Mouse (Mus musculus) liver, embryonic 15.5 days (tissue): ENCODE results near the gene Med22. TPM values are rescaled to one million over a fixed set of nuclear protein-coding genes. Genes with fewer than 3 reads are reported as not detected.

ENCODE experiments used
- ATAC-seq: fragments of 200-750 bp; cut with Nextera tagmentation; 2 replicates; pipeline ENCODE4 v1.8.0; 2017; ENCODE audit warnings: moderate number of reproducible peaks, mild to moderate bottlenecking, moderate library complexity; ENCODE audit not compliant: insufficient read depth
- H3K27ac ChIP-seq: fragments of 300-500 bp; sonication (generic); replicated peaks from 2 replicates; pipeline ENCODE4 v1.5.1; 2015; ENCODE audit warnings: mild to moderate bottlenecking, inconsistent platforms
- H3K27me3 ChIP-seq: fragments of 300-500 bp; sonication (generic); 2 replicates; pipeline ENCODE4 v1.6.1; 2015; ENCODE audit warnings: mild to moderate bottlenecking, inconsistent platforms
- H3K36me3 ChIP-seq: fragments of 300-500 bp; sonication (generic); replicated peaks from 2 replicates; pipeline ENCODE4 v1.6.1; 2015; ENCODE audit warnings: moderate library complexity, mild to moderate bottlenecking, inconsistent platforms
- H3K4me1 ChIP-seq: fragments of 300-500 bp; sonication (generic); replicated peaks from 2 replicates; pipeline ENCODE4 v1.6.1; 2015; ENCODE audit warnings: inconsistent platforms
- H3K4me2 ChIP-seq: fragments of 300-500 bp; sonication (generic); 2 replicates; pipeline ENCODE4 v1.6.1; 2015; ENCODE audit warnings: moderate library complexity, mild to moderate bottlenecking, inconsistent platforms
- H3K4me3 ChIP-seq: fragments of 300-500 bp; sonication (generic); replicated peaks from 2 replicates; pipeline ENCODE4 v1.5.1; 2015; ENCODE audit warnings: mild to moderate bottlenecking, inconsistent platforms
- H3K9ac ChIP-seq: fragments of 300-500 bp; sonication (generic); 2 replicates; pipeline ENCODE4 v1.6.1; 2015; ENCODE audit warnings: moderate library complexity, mild to moderate bottlenecking, inconsistent platforms
- H3K9me3 ChIP-seq: fragments of 300-500 bp; sonication (generic); replicated peaks from 2 replicates; pipeline ENCODE4 v1.6.1; 2016; ENCODE audit warnings: inconsistent platforms
- WGBS: fragments of 180-500 bp; shearing (Covaris S2); methylation state at CpG from one replicate; pipeline ENCODE4 v1.1.7; 2015; ENCODE audit warnings: mixed read lengths; ENCODE audit not compliant: insufficient replicate concordance; 5-methylcytosine and 5-hydroxymethylcytosine counted together
- polyA plus RNA-seq: library from polyadenylated mRNA; unstranded; fragments of >200 nt; fragmentation: Nextera tagmentation; extraction: Ambion mirVana; gene quantifications from 2 replicates; pipeline ENCODE4 v1.2.1, GENCODE M21; 2015

Gene Med22
- polyA plus RNA-seq = 19.0 TPM in 2 replicates

- peak within 1 kb of the TSS; percentile 82 for H3K4me2 ChIP-seq
Observed at GRCm38 (mm10) chr2:26910124-26910993, at the start of gene Med22, which contains the start of gene Rpl7a. Gene Med22 (minus strand): TSS chr2:26910677. Gene Rpl7a (plus strand): TSS chr2:26910764.

GRCm38 (mm10) chr2:26957488-26957859 lies 47.0 kb upstream of the Med22 start:
- no peak overlapping the region for H3K4me2 ChIP-seq
- H3K27me3 ChIP-seq = no peaks in the 10 kb centered on the region
- ATAC-seq = peak; percentile 40
- no peak overlapping the region for H3K9ac ChIP-seq
- peaks cover 15% of the 10 kb centered on the region for H3K4me1 ChIP-seq
- peak overlapping the region; percentile 45 for H3K27ac ChIP-seq
- H3K4me3 ChIP-seq = no peak overlapping the region
- H3K9me3 ChIP-seq = no peaks in the 10 kb centered on the region
- WGBS = 77% methylated on average over 2 of the region's 2 CpGs
- peaks cover 91% of the 10 kb centered on the region for H3K36me3 ChIP-seq

More at GRCm38 (mm10) chr2:26910124-26910993, at the start of gene Med22, which contains the start of gene Rpl7a:
- Histone ChIP-seq H3K27ac (peak within 1 kb of the TSS; percentile 86), H3K9ac (peak within 1 kb of the TSS; percentile 90), H3K36me3 (peaks cover 71% of the 10 kb centered on the region), H3K9me3 (no peaks in the 10 kb centered on the region), H3K4me3 (peak within 1 kb of the TSS; percentile 77), H3K4me1 (peaks cover 62% of the 10 kb centered on the region), H3K27me3 (no peaks in the 10 kb centered on the region)
- peak; percentile 92 for ATAC-seq
- under 1% methylated on average over 74 of the region's 74 CpGs for WGBS

GRCm38 (mm10) chr2:26956811-26957487 lies 46.5 kb upstream of the Med22 start:
- Histone ChIP-seq H3K36me3 (peaks cover 92% of the 10 kb centered on the region), H3K9ac (no peak overlapping the region), H3K27ac (peak overlapping the region; percentile 45), H3K4me3 (no peak overlapping the region), H3K27me3 (no peaks in the 10 kb centered on the region), H3K9me3 (no peaks in the 10 kb centered on the region), H3K4me1 (peaks cover 10% of the 10 kb centered on the region), H3K4me2 (no peak overlapping the region)
- WGBS = 76% methylated on average over 12 of the region's 12 CpGs
- peak; percentile 72 for ATAC-seq

- Histone ChIP-seq H3K4me1 (peaks cover 4% of the 10 kb centered on the region; the same call in 1 of the 2 replicates), H3K4me3 (no peak overlapping the region), H3K4me2 (no peak overlapping the region), H3K9ac (no peak overlapping the region), H3K27ac (no peak overlapping the region), H3K9me3 (no peaks in the 10 kb centered on the region), H3K36me3 (peaks cover 85% of the 10 kb centered on the region), H3K27me3 (no peaks in the 10 kb centered on the region)
- ATAC-seq = no peak
- WGBS = 76% methylated on average over 2 of the region's 2 CpGs
Observed at GRCm38 (mm10) chr2:26954735-26955395, 44.4 kb upstream of the Med22 start.

- Histone ChIP-seq H3K27ac (no peak overlapping the region), H3K9me3 (no peaks in the 10 kb centered on the region), H3K36me3 (peaks cover 73% of the 10 kb centered on the region), H3K4me1 (peaks cover 2% of the 10 kb centered on the region; the same call in 1 of the 2 replicates), H3K4me3 (no peak overlapping the region), H3K9ac (no peak overlapping the region), H3K27me3 (no peaks in the 10 kb centered on the region), H3K4me2 (no peak overlapping the region)
- WGBS = 81% methylated on average over 8 of the region's 8 CpGs
- ATAC-seq = no peak
Observed at GRCm38 (mm10) chr2:26952866-26953265, 42.4 kb upstream of the Med22 start.

- Histone ChIP-seq H3K9ac (no peak overlapping the region), H3K27ac (no peak overlapping the region), H3K9me3 (no peaks in the 10 kb centered on the region), H3K27me3 (no peaks in the 10 kb centered on the region), H3K36me3 (peaks cover 67% of the 10 kb centered on the region), H3K4me1 (no peaks in the 10 kb centered on the region; the same call in 1 of the 2 replicates), H3K4me3 (no peak overlapping the region), H3K4me2 (no peak overlapping the region)
- no peak for ATAC-seq
- 69% methylated on average over 4 of the region's 4 CpGs for WGBS
Observed at GRCm38 (mm10) chr2:26952193-26952592, 41.7 kb upstream of the Med22 start.

- Histone ChIP-seq H3K4me3 (no peak overlapping the region), H3K4me1 (no peaks in the 10 kb centered on the region; the same call in 1 of the 2 replicates), H3K27me3 (no peaks in the 10 kb centered on the region), H3K9ac (no peak overlapping the region), H3K27ac (no peak overlapping the region), H3K9me3 (no peaks in the 10 kb centered on the region), H3K4me2 (no peak overlapping the region), H3K36me3 (peaks cover 59% of the 10 kb centered on the region)
- WGBS = 83% methylated on average over 8 of the region's 8 CpGs
- ATAC-seq = no peak
Observed at GRCm38 (mm10) chr2:26951346-26951905, 40.9 kb upstream of the Med22 start.

GRCm38 (mm10) chr2:26950411-26950810 lies 39.9 kb upstream of the Med22 start:
- Histone ChIP-seq H3K36me3 (peaks cover 49% of the 10 kb centered on the region), H3K4me2 (no peak overlapping the region), H3K4me3 (no peak overlapping the region), H3K9me3 (no peaks in the 10 kb centered on the region), H3K27me3 (no peaks in the 10 kb centered on the region), H3K4me1 (no peaks in the 10 kb centered on the region), H3K9ac (no peak overlapping the region), H3K27ac (no peak overlapping the region)
- 59% methylated on average over 2 of the region's 2 CpGs for WGBS
- no peak for ATAC-seq

- H3K27ac ChIP-seq = no peak overlapping the region
- H3K9ac ChIP-seq = no peak overlapping the region
- H3K36me3 ChIP-seq = no peaks in the 10 kb centered on the region
- H3K4me3 ChIP-seq = no peak overlapping the region
- no peaks in the 10 kb centered on the region for H3K9me3 ChIP-seq
- no peaks in the 10 kb centered on the region for H3K27me3 ChIP-seq
- no peak for ATAC-seq
- no peaks in the 10 kb centered on the region for H3K4me1 ChIP-seq
- WGBS = 41% methylated on average over 3 of the region's 3 CpGs
- no peak overlapping the region for H3K4me2 ChIP-seq
Observed at GRCm38 (mm10) chr2:26943253-26943652, 32.8 kb upstream of the Med22 start.

GRCm38 (mm10) chr2:26941539-26941938 lies 31.1 kb upstream of the Med22 start:
- Histone ChIP-seq H3K27me3 (no peaks in the 10 kb centered on the region), H3K9me3 (no peaks in the 10 kb centered on the region), H3K36me3 (no peaks in the 10 kb centered on the region), H3K9ac (no peak overlapping the region), H3K27ac (no peak overlapping the region), H3K4me2 (no peak overlapping the region), H3K4me3 (no peak overlapping the region), H3K4me1 (no peaks in the 10 kb centered on the region)
- WGBS = 19% methylated on average over 5 of the region's 5 CpGs
- ATAC-seq = 0 out of 2 replicates have a peak, but pooled peaks have one; percentile 28
